Mouse (Mus musculus) liver, adult 2 months (tissue): ENCODE measurements around the gene Stau1. TPM values are rescaled to one million over a fixed set of nuclear protein-coding genes. Genes with fewer than 3 reads are reported as not detected.

Source experiments
- DNase-seq: peaks from one replicate; pipeline ENCODE4 v3.0.0-alpha.2; 2011; ENCODE audit warnings: low read depth, low spot score; ENCODE audit errors: extremely low read depth
- H3K27ac ChIP-seq: fragments of 200-500 bp; replicated peaks from 2 replicates; pipeline ENCODE4 v1.5.1; 2012; ENCODE audit warnings: low read depth, mild to moderate bottlenecking, control low read depth, inconsistent platforms, low read length; ENCODE audit not compliant: insufficient read depth
- H3K27me3 ChIP-seq: fragments of 200-500 bp; 2 replicates; pipeline ENCODE4 v1.6.1; 2012; ENCODE audit warnings: mild to moderate bottlenecking, moderate library complexity, low read length, inconsistent platforms; ENCODE audit not compliant: control insufficient read depth, insufficient read depth
- H3K36me3 ChIP-seq: fragments of 200-500 bp; 2 replicates; pipeline ENCODE4 v1.6.1; 2012; ENCODE audit warnings: low read length, inconsistent platforms; ENCODE audit not compliant: control insufficient read depth, insufficient read depth
- H3K4me1 ChIP-seq: fragments of 200-500 bp; 2 replicates; pipeline ENCODE4 v1.6.1; 2011; ENCODE audit warnings: low read length; ENCODE audit not compliant: control insufficient read depth, insufficient read depth
- H3K4me3 ChIP-seq: fragments of 200-500 bp; 2 replicates; pipeline ENCODE4 v1.5.1; 2011; ENCODE audit warnings: low read depth, mild to moderate bottlenecking, control low read depth, low read length, moderate library complexity; ENCODE audit not compliant: insufficient read depth
- H3K79me2 ChIP-seq: fragments of 200-500 bp; 2 replicates; pipeline ENCODE4 v1.6.1; 2012; ENCODE audit warnings: inconsistent platforms, mild to moderate bottlenecking, low read length, moderate library complexity; ENCODE audit not compliant: control insufficient read depth, insufficient read depth
- H3K9ac ChIP-seq: fragments of 200-500 bp; 2 replicates; pipeline ENCODE4 v1.6.1; 2012; ENCODE audit warnings: low read depth, mild to moderate bottlenecking, control low read depth, inconsistent platforms, low read length
- CTCF ChIP-seq: fragments of 200-500 bp; IDR thresholded peaks from 2 replicates; pipeline ENCODE4 v1.5.1; 2011; ENCODE audit warnings: low read depth, low read length, control low read depth
- POLR2A ChIP-seq: fragments of 200-500 bp; IDR thresholded peaks from 2 replicates; pipeline ENCODE4 v1.6.1; 2011; ENCODE audit warnings: low read length, control low read depth; ENCODE audit not compliant: insufficient read depth; ENCODE audit errors: extremely low read depth
- WGBS: fragments of 180-500 bp; shearing (Covaris S2); methylation state at CpG from one replicate; pipeline ENCODE4 v1.1.7; 2018; 5-methylcytosine and 5-hydroxymethylcytosine counted together
- polyA plus RNA-seq: library from polyadenylated mRNA; depleted of rRNA; stranded (reverse); fragments of >200 nt; gene quantifications from 2 replicates; pipeline ENCODE4 v1.2.3, GENCODE M21; 2012; rRNA removed
- total RNA-seq: library from RNA; depleted of rRNA; stranded (reverse); fragments of >200 nt; gene quantifications from 2 replicates; pipeline ENCODE4 v1.2.3, GENCODE M21; 2014; rRNA removed

Stau1 gene
- total and polyA plus RNA-seq, 2 experiments: 23.8 to 25.1 TPM

DNA sequence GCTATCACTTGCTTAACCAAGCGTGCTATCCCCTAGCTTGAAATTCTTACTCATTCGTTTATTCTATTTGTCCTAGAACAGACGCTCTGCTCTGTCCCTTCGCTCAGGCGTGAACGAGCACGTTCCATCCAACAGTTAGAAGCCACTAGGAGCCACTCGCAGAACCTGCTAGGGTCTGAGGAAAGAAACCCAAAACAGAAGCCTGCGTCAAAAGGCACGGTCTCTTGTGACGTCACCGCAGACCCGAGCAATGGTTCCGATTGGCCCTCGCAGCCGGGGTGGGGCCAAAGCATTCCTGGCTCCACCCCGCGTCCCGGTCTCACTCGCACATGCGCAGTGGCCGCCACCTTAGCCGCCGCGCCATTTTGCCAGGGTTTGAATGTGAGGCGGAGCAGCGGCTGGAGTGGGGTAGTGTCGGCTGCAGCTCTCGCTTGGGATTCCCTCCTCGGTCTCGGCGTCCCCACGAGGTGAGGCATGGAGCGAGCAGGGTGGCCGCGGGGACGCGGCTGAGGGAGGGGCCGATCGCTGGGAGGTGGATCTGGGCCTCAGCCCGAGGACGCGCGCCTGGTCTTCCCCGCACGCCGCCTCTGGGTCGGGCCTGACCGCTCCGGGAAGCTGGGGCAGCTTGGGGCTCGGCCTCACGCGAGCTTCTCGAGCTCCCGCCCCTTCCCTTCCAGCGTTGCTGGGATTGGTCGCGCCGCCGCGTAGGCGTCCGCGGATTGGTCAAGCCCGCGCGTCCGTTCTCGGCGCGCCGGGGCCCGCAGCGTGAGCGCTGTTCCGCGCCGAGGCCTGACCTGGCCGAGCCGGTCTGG, 90.2 kb downstream of the Stau1 start, which contains the start of gene Cse1l:
Gene Cse1l (plus strand): TSS at position 330 of the 812 bp plus-strand sequence.
- Histone ChIP-seq H3K27me3 (no peaks in the 10 kb centered on the region), H3K79me2 (peaks cover 20% of the 10 kb centered on the region; the same call in 1 of the 2 replicates), H3K4me3 (peak within 1 kb of the TSS; percentile 90), H3K27ac (peak within 1 kb of the TSS; percentile 84), H3K36me3 (no peaks in the 10 kb centered on the region), H3K4me1 (peaks cover 7% of the 10 kb centered on the region), H3K9ac (peak within 1 kb of the TSS; percentile 92)
- TF ChIP-seq POLR2A: no peak; the same call in 1 of the 2 replicates
- TF ChIP-seq CTCF: no peak
- 1% methylated on average over 80 of the region's 80 CpGs for WGBS
- DNase-seq: peak; percentile 85

GRCm38 (mm10) chr2:166903719-166904282, 92.3 kb downstream of the Stau1 start:
- peaks cover 7% of the 10 kb centered on the region for H3K4me1 ChIP-seq
- H3K9ac ChIP-seq: no peak overlapping the region
- no peak overlapping the region for H3K4me3 ChIP-seq
- no peak for TF ChIP-seq POLR2A
- peak; percentile 21; the same call in 1 of the 2 replicates for TF ChIP-seq CTCF
- no peak overlapping the region for H3K27ac ChIP-seq
- DNase-seq: no peak
- H3K79me2 ChIP-seq: peaks cover 9% of the 10 kb centered on the region; the same call in 1 of the 2 replicates
- no peaks in the 10 kb centered on the region for H3K36me3 ChIP-seq
- no peaks in the 10 kb centered on the region for H3K27me3 ChIP-seq
- WGBS: 98% methylated on average over 6 of the region's 6 CpGs

DNA sequence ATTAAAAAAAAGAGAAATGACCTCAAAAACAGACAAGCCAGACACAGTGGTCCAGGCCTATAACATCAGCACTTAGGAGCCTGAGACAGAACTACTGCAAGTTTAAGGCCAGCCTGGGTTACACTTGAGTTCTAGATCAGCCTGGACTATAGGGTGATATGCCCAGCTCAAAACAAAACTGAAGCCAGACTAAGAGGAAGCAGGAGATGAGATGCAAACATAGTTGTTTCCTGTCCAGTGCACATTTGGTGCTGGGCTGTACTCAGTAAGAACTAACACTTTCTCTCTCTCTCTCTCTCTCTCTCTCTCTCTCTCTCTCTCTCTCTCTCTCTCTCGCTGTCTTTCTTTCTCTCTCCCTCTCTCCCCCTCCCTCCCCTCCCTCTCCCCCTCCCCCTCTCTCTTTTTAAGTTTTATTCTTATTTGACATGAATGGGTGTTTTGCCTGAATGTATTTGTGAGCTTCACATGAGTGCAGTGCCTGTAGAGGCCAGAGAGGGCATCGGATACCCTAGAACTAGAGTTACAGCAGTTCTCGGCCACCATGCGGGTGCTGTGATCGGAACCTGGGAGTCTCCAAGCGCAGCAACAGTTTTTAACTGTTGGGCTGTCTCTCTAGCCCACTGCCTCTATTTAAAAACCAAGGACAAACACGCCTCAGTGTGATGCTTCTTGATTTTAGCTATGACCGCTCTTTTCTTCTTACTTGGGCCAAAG, 95.2 kb downstream of the Stau1 start:
- Histone ChIP-seq H3K9ac (no peak overlapping the region), H3K27me3 (no peaks in the 10 kb centered on the region), H3K79me2 (no peaks in the 10 kb centered on the region), H3K4me1 (peaks cover 3% of the 10 kb centered on the region), H3K27ac (no peak overlapping the region), H3K36me3 (peaks cover 3% of the 10 kb centered on the region; the same call in 1 of the 2 replicates), H3K4me3 (no peak overlapping the region)
- peak; percentile 12 for DNase-seq
- no peak for TF ChIP-seq CTCF
- TF ChIP-seq POLR2A: no peak
- 91% methylated on average over 8 of the region's 8 CpGs for WGBS

DNA sequence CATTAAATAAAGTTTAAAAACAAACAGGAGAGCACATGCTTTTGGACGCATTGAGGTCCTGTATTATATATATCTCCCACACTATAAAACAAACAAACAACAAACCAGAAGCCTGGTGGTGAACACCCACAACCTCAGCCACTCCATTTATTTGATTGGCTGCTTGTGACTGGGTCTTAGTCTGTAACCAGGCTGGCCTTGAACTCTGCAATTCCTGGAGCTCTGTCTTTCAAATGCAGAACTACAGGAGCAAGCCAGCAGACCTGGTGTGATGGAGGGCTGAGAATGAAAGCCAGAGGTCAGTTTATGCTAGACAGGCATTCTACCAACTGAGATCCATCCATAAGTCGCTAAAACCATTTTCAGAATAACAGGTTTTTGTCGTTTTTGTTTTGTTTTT, 96.4 kb downstream of the Stau1 start:
- H3K79me2 ChIP-seq: no peaks in the 10 kb centered on the region
- H3K36me3 ChIP-seq: peaks cover 6% of the 10 kb centered on the region; the same call in 1 of the 2 replicates
- no peaks in the 10 kb centered on the region for H3K4me1 ChIP-seq
- H3K9ac ChIP-seq: no peak overlapping the region
- 68% methylated on average over 3 of the region's 3 CpGs for WGBS
- H3K27ac ChIP-seq: no peak overlapping the region
- no peak for DNase-seq
- no peak for TF ChIP-seq CTCF
- no peak for TF ChIP-seq POLR2A
- no peak overlapping the region for H3K4me3 ChIP-seq
- no peaks in the 10 kb centered on the region for H3K27me3 ChIP-seq

- WGBS: 87% methylated on average over 2 of the region's 2 CpGs
- no peaks in the 10 kb centered on the region for H3K4me1 ChIP-seq
- no peaks in the 10 kb centered on the region for H3K27me3 ChIP-seq
- no peaks in the 10 kb centered on the region for H3K79me2 ChIP-seq
- H3K9ac ChIP-seq: no peak overlapping the region
- H3K27ac ChIP-seq: no peak overlapping the region
- no peak for TF ChIP-seq CTCF
- no peak for TF ChIP-seq POLR2A
- peaks cover 8% of the 10 kb centered on the region; the same call in 1 of the 2 replicates for H3K36me3 ChIP-seq
- H3K4me3 ChIP-seq: no peak overlapping the region
- no peak for DNase-seq
These were observed 96.9 kb downstream of the Stau1 start for GRCm38 (mm10) chr2:166899161-166899560.

Other genes with a start within 250 kb of the Stau1 start
- gene Trp53rkb, start 203.8 kb downstream of the Stau1 start, total RNA-seq: 1.5 and 1.8 TPM in 2 replicates
- 3.0 and 3.1 TPM in 2 replicates for gene Trp53rkb, start 203.8 kb downstream of the Stau1 start, polyA plus RNA-seq
- 18.3 and 26.0 TPM in 2 replicates for gene Arfgef2, start 190.7 kb downstream of the Stau1 start, total RNA-seq
- 13.5 and 15.8 TPM in 2 replicates for gene Arfgef2, start 190.7 kb downstream of the Stau1 start, polyA plus RNA-seq
- gene Cse1l, start 90.3 kb downstream of the Stau1 start, total RNA-seq: 27.0 and 29.7 TPM in 2 replicates
- gene Cse1l, start 90.3 kb downstream of the Stau1 start, polyA plus RNA-seq: 8.3 and 10.7 TPM in 2 replicates
- gene Ddx27, start 18.9 kb upstream of the Stau1 start, total RNA-seq: 11.1 and 11.2 TPM in 2 replicates
- gene Ddx27, start 18.9 kb upstream of the Stau1 start, polyA plus RNA-seq: 8.7 and 13.4 TPM in 2 replicates
- 21.6 and 23.8 TPM in 2 replicates for gene Znfx1, start 66.7 kb upstream of the Stau1 start, total RNA-seq
- gene Znfx1, start 66.7 kb upstream of the Stau1 start, polyA plus RNA-seq: 20.5 and 23.3 TPM in 2 replicates
- gene Kcnb1, start 193.9 kb upstream of the Stau1 start, total RNA-seq: 0.81 and 0.83 TPM in 2 replicates
- 0.32 and 0.60 TPM in 2 replicates for gene Kcnb1, start 193.9 kb upstream of the Stau1 start, polyA plus RNA-seq
- gene Ptgis, start 244.3 kb upstream of the Stau1 start, total RNA-seq: 1.0 and 1.1 TPM in 2 replicates
- gene Ptgis, start 244.3 kb upstream of the Stau1 start, polyA plus RNA-seq: 1.4 and 3.1 TPM in 2 replicates